17 mouse cellular contexts compared by ENCODE assay signal in the genomic region with DNA sequence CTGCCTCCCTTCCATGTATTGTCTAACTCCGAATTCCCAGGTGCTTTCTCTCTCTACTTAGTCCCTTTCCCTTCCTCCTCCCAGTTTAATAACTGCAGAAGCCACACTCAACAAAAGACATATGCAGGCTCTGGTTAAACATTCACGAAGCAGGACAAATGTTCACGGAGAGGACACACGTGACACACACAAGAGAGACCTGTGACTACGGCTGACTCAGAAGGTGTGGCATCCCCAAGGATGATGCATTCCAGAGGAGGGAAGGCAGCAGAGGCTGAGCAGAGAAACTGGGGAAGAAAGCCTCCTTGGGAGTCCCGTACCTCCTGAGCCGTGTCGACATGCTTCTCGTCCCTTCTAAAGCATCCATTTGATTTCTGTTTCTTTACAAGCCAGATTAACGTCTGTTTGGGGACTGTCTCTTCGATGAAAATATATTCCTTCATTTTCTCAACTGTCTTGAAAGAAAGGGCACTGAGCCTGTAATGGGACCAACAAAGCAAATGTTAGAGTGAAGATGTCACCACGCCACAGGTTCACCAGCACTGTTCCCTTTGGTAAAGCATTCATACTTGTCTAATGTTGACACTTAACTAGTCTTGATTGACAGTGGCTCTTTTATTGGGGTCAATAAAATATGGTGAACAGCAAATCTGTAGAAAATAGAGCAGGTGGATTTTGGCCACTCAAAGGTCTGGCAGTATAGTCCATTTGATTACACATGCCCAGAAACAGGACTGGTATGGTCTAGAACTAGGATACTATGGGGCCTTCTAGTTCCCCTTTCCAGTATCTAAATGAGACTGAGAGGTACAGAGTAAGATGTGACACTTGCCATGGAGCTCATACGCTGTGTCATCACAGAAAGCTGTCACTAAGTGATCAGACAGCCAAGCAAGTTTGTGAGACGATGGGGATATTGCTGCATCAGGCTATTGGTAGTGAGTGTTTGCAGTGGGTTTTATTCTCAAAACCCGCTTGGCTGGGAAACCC. TPM values are rescaled to one million over a fixed set of nuclear protein-coding genes. Genes with fewer than 3 reads are reported as not detected.
A peak's percentile ranks its signal among the peaks of the same experiment; 100 is the strongest.
DNase-seq lines count a peak whose midpoint lies in the region; ATAC-seq and TF ChIP-seq lines count a peak whose summit lies in the region.
"Had no signal": no experiment of that assay in that cellular context is flagged by ENCODE, and none has a peak within 500 bp of the region (broad histone marks: within the 10 kb centered on the region; RNA-seq: fewer than 3 reads in every experiment).

No protein-coding gene starts in this region.

- H3K36me3 ChIP-seq in CH12.LX (replicated peaks in 1 of 2; ENCODE audit: control insufficient read depth in 1 of 2, insufficient read depth in 1 of 2, low read length in 1 of 2) = no peaks in the 10 kb centered on the region
- no peaks in the 10 kb centered on the region for H3K36me3 ChIP-seq in midbrain, embryonic 10.5 days
- H3K36me3 ChIP-seq: embryonic facial prominence, embryonic 10.5 days; neural tube, embryonic 12.5 days had no signal

- H3K4me3 ChIP-seq in CH12.LX (replicated peaks in 1 of 3; ENCODE audit: low read depth in 2 of 3, low read length in 2 of 3, poor library complexity in 1 of 3) = no peak overlapping the region
- no peak overlapping the region for H3K4me3 ChIP-seq in midbrain, embryonic 10.5 days
- H3K4me3 ChIP-seq: embryonic facial prominence, embryonic 10.5 days; neural tube, embryonic 12.5 days had no signal

- ATAC-seq in megakaryocyte, adult 5-6 weeks (ENCODE audit: poor library complexity, severe bottlenecking) = peak; percentile 19; the same call in 1 of the 2 replicates

- no peak for TF ChIP-seq POLR2A in CH12.LX (IDR thresholded peaks at IDR 0.05; ENCODE audit: low read depth, low read length)

- no peak overlapping the region for H3K9ac ChIP-seq in CH12.LX (ENCODE audit: insufficient read depth, low read depth)
- H3K9ac ChIP-seq: neural tube, embryonic 12.5 days had no signal

- peaks cover 0 to 9% of the 10 kb centered on the region in 2 experiments; a peak in 2 of 4 replicates for H3K4me1 ChIP-seq in CH12.LX (ENCODE audit: control insufficient read depth in 1 of 2, insufficient read depth in 2 of 2)
- H3K4me1 ChIP-seq in midbrain, embryonic 10.5 days = no peaks in the 10 kb centered on the region
- H3K4me1 ChIP-seq: embryonic facial prominence, embryonic 10.5 days; neural tube, embryonic 12.5 days had no signal

- no peak for TF ChIP-seq CTCF in CH12.LX (conservative IDR thresholded peaks at IDR 0.05 in 1 of 2, IDR thresholded peaks at IDR 0.05 in 1 of 2; ENCODE audit: low read depth in 2 of 2, low read length in 2 of 2)

- dilution Hi-C loops in CH12.LX (cut with MboI; ENCODE audit: extremely low pct_ligation_motif_present, extremely low pct_unique_long_range_greater_than_20kb, low sequenced_read_pairs) = no loop called here

- H3K27me3 ChIP-seq in CH12.LX (replicated peaks) = no peaks in the 10 kb centered on the region
- no peaks in the 10 kb centered on the region for H3K27me3 ChIP-seq in midbrain, embryonic 10.5 days (ENCODE audit: low read depth, poor library complexity, severe bottlenecking)
- H3K27me3 ChIP-seq: neural tube, embryonic 12.5 days had no signal

- no peaks in the 10 kb centered on the region for H3K9me3 ChIP-seq in CH12.LX (replicated peaks; ENCODE audit: low read length)
- no peaks in the 10 kb centered on the region for H3K9me3 ChIP-seq in midbrain, embryonic 10.5 days (replicated peaks)
- H3K9me3 ChIP-seq: embryonic facial prominence, embryonic 10.5 days; neural tube, embryonic 12.5 days had no signal

- no peak overlapping the region for H3K27ac ChIP-seq in CH12.LX (ENCODE audit: insufficient read depth, low read depth)
- no peak overlapping the region for H3K27ac ChIP-seq in midbrain, embryonic 10.5 days (replicated peaks)
- H3K27ac ChIP-seq: embryonic facial prominence, embryonic 10.5 days; neural tube, embryonic 12.5 days had no signal

- TF ChIP-seq RAD21 in CH12.LX (IDR thresholded peaks at IDR 0.05; ENCODE audit: low read depth, low read length) = no peak

- H3K4me2 ChIP-seq in CH12.LX (ENCODE audit: insufficient read depth, low read depth, poor library complexity, severe bottlenecking) = peak overlapping the region; percentile 51
- H3K4me2 ChIP-seq: neural tube, embryonic 12.5 days had no signal

- WGBS in midbrain, embryonic 10.5 days = 87% methylated on average over 15 of the region's 15 CpGs

- peak; percentile 17 for DNase-seq in 3T3-L1 (ENCODE audit: low read depth, low spot score)
- peak; percentile 46 for DNase-seq in CH12.LX (ENCODE audit: extremely low read depth)
- peak; percentile 26 to 33 for DNase-seq in kidney, adult 8-10 months
- no peak for DNase-seq in MN1 (ENCODE audit: low spot score)
- no peak for DNase-seq in spleen, postnatal 4 days (ENCODE audit: low spot score in 2 of 2)
- DNase-seq in midbrain, embryonic 10.5 days (ENCODE audit: low spot score) = no peak
- DNase-seq: adrenal gland, postnatal 10 days; cerebellum, postnatal 10 days; heart, adult 18-20 months; left cerebral cortex, postnatal 4 days; lung, adult 2 months had no signal

- in situ Hi-C loops in CH12.LX (cut with MboI; ENCODE audit: low pct_ligation_motif_present, low pct_unique_long_range_greater_than_20kb, low sequenced_read_pairs) = no loop called here

- no peaks in the 10 kb centered on the region for H3K79me2 ChIP-seq in CH12.LX (replicated peaks; ENCODE audit: control insufficient read depth, extremely low read depth, insufficient read depth, poor library complexity, severe bottlenecking)

- TF ChIP-seq EP300 in CH12.LX (IDR thresholded peaks at IDR 0.05; ENCODE audit: low read length) = peak; percentile 60

TF ChIP-seq in CH12.LX, 34 proteins besides CTCF, POLR2A, EP300 and RAD21:
- TF ChIP-seq JUN (IDR thresholded peaks at IDR 0.05; ENCODE audit: insufficient read depth, low read depth, low read length) = peak; percentile 18; the same call in 1 of the 2 replicates
- no peak for TF ChIP-seq MAX (IDR thresholded peaks at IDR 0.05; ENCODE audit: low read length)
- peak; percentile 70 for TF ChIP-seq IRF4 (IDR thresholded peaks at IDR 0.05; ENCODE audit: low read depth, low read length)
- TF ChIP-seq TBP (conservative IDR thresholded peaks at IDR 0.05; ENCODE audit: low read depth, low read length) = no peak

RNA-seq across cellular contexts. Expression of a gene that starts 23.2 kb away (rescaled TPM):
- total RNA-seq in CH12.LX (2012; rRNA removed) = not detected in 2 replicates
- total RNA-seq in CH12.LX (2014; rRNA removed) = not detected in 2 replicates
- not detected in 2 replicates for polyA plus RNA-seq in CH12.LX (2012; ENCODE audit: insufficient read length, low read depth)
- not detected in 2 replicates for total RNA-seq in megakaryocyte, adult 5-6 weeks (2015)
- total RNA-seq in megakaryocyte, adult 5-6 weeks (2017) = not detected in 2 replicates
- not detected in 2 replicates for polyA plus RNA-seq in midbrain, embryonic 10.5 days (2016; fragmentation: Nextera tagmentation; extraction: Ambion mirVana)
- total RNA-seq: layer of hippocampus, postnatal 14 days; midbrain, postnatal 0 days had no signal
- polyA plus RNA-seq: embryonic facial prominence, embryonic 10.5 days; frontal cortex, adult 2 months; midbrain, postnatal 0 days; neural tube, embryonic 12.5 days had no signal

RNA-seq across cellular contexts. Expression of a gene that starts 31.6 kb away (rescaled TPM):
- not detected in 2 replicates for total RNA-seq in CH12.LX (2012; rRNA removed)
- total RNA-seq in CH12.LX (2014; rRNA removed) = not detected in 2 replicates
- polyA plus RNA-seq in CH12.LX (2012; ENCODE audit: insufficient read length, low read depth) = not detected in 2 replicates
- total RNA-seq in megakaryocyte, adult 5-6 weeks (2015) = not detected in 2 replicates
- not detected in 2 replicates for total RNA-seq in megakaryocyte, adult 5-6 weeks (2017)
- polyA plus RNA-seq in midbrain, embryonic 10.5 days (2016; fragmentation: Nextera tagmentation; extraction: Ambion mirVana) = not detected in 2 replicates
- polyA plus RNA-seq: embryonic facial prominence, embryonic 10.5 days; neural tube, embryonic 12.5 days had no signal

Comparison
In these comparisons a context has a peak if more than half of its experiments do, and no peak if none do; other contexts are left out.
1. DNase-seq: peak in 3T3-L1 (single experiment), CH12.LX (single experiment) and kidney, adult 8-10 months (2 of 2); none in MN1 (single experiment), spleen, postnatal 4 days (0 of 2) and midbrain, embryonic 10.5 days (single experiment).